Mouse (Mus musculus): ENCODE measurements around the gene Zic4. TPM values are rescaled to one million over a fixed set of nuclear protein-coding genes. Genes with fewer than 3 reads are reported as not detected.
A peak's percentile ranks its signal among the peaks of the same experiment; 100 is the strongest.

The Zic4 gene
- polyA plus RNA-seq, 1 experiment from 2014 or later, result 0.27 TPM

DNA sequence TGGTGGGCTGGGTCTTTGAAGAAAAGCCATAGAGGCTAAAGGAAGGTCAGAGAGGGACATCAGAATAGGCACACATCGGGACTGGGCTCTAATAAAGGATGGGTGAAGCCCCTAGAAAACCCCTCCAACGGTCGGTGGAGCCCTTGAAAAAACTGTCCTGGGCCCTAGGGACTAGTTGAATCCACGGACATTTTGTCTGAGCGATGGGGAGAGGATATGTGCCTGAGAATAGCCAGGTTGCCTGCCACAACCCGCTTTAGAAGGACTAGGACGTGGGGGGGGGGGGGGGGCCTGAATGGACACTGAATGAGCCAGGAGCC is 7.0 kb upstream of the Zic4 start:
- no peaks in the 10 kb centered on the region for H3K9me3 ChIP-seq (replicated peaks)
- H3K4me2 ChIP-seq, result peak overlapping the region; percentile 66
- H3K27ac ChIP-seq (ENCODE audit: poor library complexity, severe bottlenecking), result no peak overlapping the region
- H3K9ac ChIP-seq, result no peak overlapping the region
- no peaks in the 10 kb centered on the region for H3K36me3 ChIP-seq
- ATAC-seq (ENCODE audit: insufficient number of reproducible peaks, low FRiP score), result no peak
- H3K27me3 ChIP-seq (replicated peaks), result peaks cover 79% of the 10 kb centered on the region
- 1% methylated on average over 7 of the region's 7 CpGs for WGBS
- H3K4me3 ChIP-seq, result peak overlapping the region; percentile 40
- peaks cover 8% of the 10 kb centered on the region; the same call in 1 of the 2 replicates for H3K4me1 ChIP-seq (replicated peaks)

DNA sequence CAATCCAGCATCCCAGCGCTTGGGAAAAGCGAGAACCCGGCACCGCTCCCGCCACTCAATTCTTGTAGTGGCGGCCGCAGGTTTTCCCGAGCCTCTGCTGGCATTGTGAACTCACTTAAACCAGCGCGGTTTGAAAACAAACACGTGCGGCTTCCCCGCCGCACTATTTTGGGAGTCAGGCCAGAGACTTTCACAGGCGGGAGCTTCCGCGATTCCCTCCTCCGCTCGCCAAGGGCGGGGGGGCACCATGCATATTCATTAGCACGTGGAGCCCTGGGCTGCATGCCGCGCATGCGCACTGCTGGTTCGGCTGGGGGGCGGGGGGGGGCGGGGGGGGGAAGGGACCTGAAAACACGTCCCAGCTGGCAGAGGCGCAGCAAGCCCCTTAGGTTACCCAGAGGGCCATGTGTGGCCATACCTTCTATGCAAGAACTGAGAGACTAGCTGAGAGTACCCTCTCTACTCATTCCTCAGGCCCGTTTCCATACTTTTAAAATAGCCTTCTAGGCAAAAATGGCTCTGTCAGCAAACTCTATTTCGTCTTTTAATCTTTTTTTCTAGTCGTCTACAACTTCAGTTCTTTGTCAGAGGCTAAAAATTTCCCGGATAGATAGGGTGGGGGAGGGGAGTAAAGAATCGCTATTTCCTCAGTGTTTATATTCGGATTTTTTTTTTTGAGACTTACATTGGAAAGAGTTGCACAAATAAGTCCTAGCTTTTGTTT is 6.4 kb upstream of the Zic4 start:
- Histone ChIP-seq H3K27me3 (replicated peaks) (peaks cover 76% of the 10 kb centered on the region), H3K36me3 (no peaks in the 10 kb centered on the region), H3K4me2 (peak overlapping the region; percentile 66), H3K4me1 (replicated peaks) (peaks cover 8% of the 10 kb centered on the region; the same call in 1 of the 2 replicates), H3K9me3 (replicated peaks) (no peaks in the 10 kb centered on the region), H3K4me3 (peak overlapping the region; percentile 40), H3K9ac (no peak overlapping the region), H3K27ac (ENCODE audit: poor library complexity, severe bottlenecking) (no peak overlapping the region)
- WGBS, result 1% methylated on average over 35 of the region's 35 CpGs
- ATAC-seq (ENCODE audit: insufficient number of reproducible peaks, low FRiP score), result peak; percentile 71

DNA sequence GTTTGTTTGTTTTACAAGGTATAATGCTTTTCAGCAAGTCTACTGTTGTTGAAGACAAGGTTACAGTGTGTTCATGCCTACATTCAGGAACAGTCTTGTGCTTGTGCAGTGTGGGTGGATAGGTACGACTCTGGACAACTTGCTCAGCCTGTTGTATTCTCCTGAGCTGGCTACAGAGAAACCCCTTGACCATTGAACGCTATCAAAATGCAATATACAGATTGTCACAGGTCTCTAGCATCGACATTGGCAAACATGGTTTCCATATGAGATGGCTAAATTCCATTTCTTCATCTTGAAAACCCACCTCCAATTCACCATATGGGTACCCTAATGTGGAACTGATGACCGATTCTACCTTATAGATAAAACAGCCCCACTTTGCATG is 5.9 kb upstream of the Zic4 start:
- Histone ChIP-seq H3K27me3 (replicated peaks) (peaks cover 74% of the 10 kb centered on the region), H3K4me3 (no peak overlapping the region), H3K36me3 (no peaks in the 10 kb centered on the region), H3K9ac (no peak overlapping the region), H3K27ac (ENCODE audit: poor library complexity, severe bottlenecking) (no peak overlapping the region), H3K4me1 (replicated peaks) (peaks cover 8% of the 10 kb centered on the region; the same call in 1 of the 2 replicates), H3K9me3 (replicated peaks) (no peaks in the 10 kb centered on the region), H3K4me2 (no peak overlapping the region)
- ATAC-seq (ENCODE audit: insufficient number of reproducible peaks, low FRiP score), result no peak
- 18% methylated on average over 4 of the region's 4 CpGs for WGBS

DNA sequence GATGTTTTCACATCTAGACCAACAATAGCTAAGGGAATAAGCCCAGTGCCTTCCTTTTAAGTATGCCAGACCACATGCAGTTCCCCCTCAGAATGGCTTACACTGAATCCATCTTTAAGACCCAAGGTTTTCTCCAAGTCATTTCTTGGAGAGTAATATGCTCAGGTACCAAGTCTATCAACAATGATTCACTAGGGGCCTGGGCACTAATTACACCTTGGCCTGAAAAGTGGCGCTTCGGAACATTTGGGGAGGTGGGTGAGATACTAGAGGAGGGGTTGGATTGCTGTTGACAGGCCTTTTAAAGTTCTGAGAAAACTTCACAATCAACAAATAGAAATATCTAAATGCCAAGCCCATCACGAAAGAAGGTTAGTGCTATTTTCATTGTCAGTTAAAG is 4.9 kb upstream of the Zic4 start:
- Histone ChIP-seq H3K4me1 (replicated peaks) (peaks cover 15% of the 10 kb centered on the region), H3K36me3 (no peaks in the 10 kb centered on the region), H3K4me2 (no peak overlapping the region), H3K9me3 (replicated peaks) (no peaks in the 10 kb centered on the region), H3K27ac (ENCODE audit: poor library complexity, severe bottlenecking) (no peak overlapping the region), H3K4me3 (no peak overlapping the region), H3K27me3 (replicated peaks) (peaks cover 77% of the 10 kb centered on the region), H3K9ac (no peak overlapping the region)
- ATAC-seq (ENCODE audit: insufficient number of reproducible peaks, low FRiP score), result no peak
- WGBS, result 8% methylated on average over 3 of the region's 3 CpGs

DNA sequence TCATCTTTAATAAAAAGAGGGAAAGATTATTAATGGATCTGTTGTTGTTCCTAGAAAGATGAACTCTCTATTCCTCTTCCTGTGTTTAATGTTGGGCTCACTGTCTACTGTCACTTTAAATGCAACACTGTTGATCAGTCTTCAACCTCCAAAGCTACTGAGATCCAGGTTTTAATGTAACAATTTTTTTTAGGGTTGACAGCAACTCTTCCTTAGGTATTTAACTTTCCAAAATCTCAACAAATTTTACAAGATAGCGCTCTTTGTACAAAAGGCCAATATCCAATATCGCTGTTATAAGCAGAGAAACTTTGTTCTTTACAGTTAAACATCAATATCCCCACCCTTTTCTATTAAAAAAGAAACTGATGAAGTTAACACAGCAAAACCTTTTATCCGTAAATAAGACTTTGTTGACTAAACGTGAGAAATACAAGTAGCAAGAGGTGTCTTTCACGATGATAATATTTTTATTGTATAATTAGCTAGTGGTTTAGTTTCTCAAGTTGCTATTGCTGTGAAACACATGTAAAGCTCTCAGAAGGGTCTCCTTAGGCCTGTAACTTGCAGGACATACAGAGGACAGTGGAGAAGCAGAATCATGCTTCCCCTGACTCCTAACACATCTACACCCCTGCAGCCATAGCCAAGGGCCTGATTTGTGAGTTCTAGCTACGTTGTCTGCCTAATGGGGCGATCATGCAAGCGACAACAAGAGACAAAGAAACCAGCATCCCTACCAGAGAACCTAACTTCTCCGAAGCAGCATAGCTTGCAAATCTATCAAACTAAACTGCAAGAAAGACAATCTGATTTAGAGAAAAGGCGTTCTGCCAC is 3.1 kb upstream of the Zic4 start:
- no peak overlapping the region for H3K9ac ChIP-seq
- no peak overlapping the region for H3K4me3 ChIP-seq
- 10% methylated on average over 10 of the region's 10 CpGs for WGBS
- no peaks in the 10 kb centered on the region for H3K36me3 ChIP-seq
- no peaks in the 10 kb centered on the region for H3K9me3 ChIP-seq (replicated peaks)
- peaks cover 17% of the 10 kb centered on the region for H3K4me1 ChIP-seq (replicated peaks)
- H3K27me3 ChIP-seq (replicated peaks), result peaks cover 76% of the 10 kb centered on the region
- H3K4me2 ChIP-seq, result no peak overlapping the region
- ATAC-seq (ENCODE audit: insufficient number of reproducible peaks, low FRiP score), result no peak
- no peak overlapping the region for H3K27ac ChIP-seq (ENCODE audit: poor library complexity, severe bottlenecking)

DNA sequence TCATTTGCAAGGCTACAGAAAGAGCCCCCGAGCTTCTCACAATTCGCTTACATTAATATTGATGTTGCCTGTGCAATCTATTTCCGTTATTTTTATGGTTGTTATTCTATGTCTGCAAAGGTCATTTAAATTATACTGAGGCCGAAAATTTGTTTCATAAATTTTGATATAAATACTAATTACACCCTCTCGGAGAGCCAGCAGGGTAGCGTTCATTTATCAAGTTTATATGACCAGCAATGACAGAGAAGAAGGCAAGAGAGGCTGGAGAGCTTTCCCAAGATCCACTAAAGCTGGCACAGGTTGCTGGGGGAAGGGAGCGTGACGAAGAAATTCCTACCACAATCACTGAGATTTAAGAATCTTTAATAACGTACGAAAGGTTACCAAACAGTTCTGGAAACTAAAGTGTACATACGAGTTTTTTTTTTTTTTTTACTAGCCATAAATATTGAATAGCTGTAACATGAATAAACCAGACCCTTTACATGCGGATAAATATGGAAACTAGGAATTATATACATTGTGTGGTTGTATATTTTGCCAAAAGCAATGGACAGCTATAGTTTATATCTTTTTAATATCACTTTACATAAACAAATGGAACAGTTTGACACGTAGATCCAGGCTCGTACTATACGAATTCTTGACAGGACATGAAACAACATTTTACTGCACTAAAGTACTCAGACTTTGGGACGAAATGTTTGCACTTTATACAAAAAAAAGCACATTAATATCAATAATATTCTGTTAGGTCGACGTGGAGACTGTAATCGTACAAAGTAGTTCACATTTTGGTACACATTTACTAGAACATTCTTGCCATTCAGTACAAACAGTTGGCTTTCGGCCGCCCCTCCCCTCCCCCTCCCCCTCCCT is 1.8 kb upstream of the Zic4 start:
- no peak overlapping the region for H3K4me2 ChIP-seq
- no peaks in the 10 kb centered on the region for H3K36me3 ChIP-seq
- H3K4me3 ChIP-seq, result no peak overlapping the region
- 5% methylated on average over 21 of the region's 21 CpGs for WGBS
- H3K27me3 ChIP-seq (replicated peaks), result peaks cover 77% of the 10 kb centered on the region
- H3K27ac ChIP-seq (ENCODE audit: poor library complexity, severe bottlenecking), result no peak overlapping the region
- no peaks in the 10 kb centered on the region for H3K9me3 ChIP-seq (replicated peaks)
- no peak overlapping the region for H3K9ac ChIP-seq
- no peak for ATAC-seq (ENCODE audit: insufficient number of reproducible peaks, low FRiP score)
- H3K4me1 ChIP-seq (replicated peaks), result peaks cover 24% of the 10 kb centered on the region

DNA sequence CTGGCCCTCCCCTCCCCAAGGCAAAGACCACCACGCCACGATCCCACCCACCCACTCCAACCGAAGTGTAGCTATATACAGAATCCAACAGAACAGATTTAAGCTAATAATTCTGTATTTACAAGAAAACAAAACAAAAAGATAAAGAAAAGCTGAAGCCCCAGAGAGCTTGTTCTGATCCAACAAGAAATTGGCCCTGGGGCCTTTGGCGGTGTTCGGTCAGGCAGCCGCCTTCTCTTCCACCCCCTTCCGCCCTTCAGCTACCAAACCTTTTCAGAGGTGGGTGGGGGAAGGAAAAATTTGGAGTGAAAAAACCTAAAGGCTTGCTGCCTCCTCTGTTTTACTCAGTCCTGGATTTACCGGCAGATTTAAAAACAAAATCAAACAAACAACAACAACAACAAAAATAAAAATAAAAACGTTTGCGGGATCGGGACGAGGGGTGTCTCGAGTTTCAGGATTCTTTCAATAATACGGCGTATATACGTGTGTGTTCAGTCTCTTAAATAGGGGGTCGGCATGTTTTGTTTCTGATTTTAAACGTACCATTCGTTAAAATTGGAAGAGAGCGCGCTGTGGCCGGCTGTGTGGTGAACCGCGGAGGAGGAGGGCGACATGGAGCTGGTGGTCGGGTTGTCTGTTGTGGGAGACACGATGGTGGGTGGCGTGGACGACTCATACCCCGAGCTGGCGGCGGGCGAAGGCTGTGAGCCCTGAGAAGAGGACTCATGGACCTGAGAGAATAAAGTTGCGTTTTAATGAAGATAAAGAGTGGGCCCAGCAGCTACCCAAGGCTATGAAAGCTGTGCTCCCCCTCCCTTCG is 969 bp upstream of the Zic4 start:
- Histone ChIP-seq H3K9ac (no peak overlapping the region), H3K27me3 (replicated peaks) (peaks cover 78% of the 10 kb centered on the region), H3K4me2 (peak overlapping the region; percentile 65), H3K36me3 (no peaks in the 10 kb centered on the region), H3K9me3 (replicated peaks) (no peaks in the 10 kb centered on the region), H3K4me1 (replicated peaks) (peaks cover 23% of the 10 kb centered on the region), H3K4me3 (peak overlapping the region; percentile 44), H3K27ac (ENCODE audit: poor library complexity, severe bottlenecking) (no peak overlapping the region)
- ATAC-seq (ENCODE audit: insufficient number of reproducible peaks, low FRiP score), result no peak
- WGBS, result 1% methylated on average over 35 of the region's 35 CpGs

DNA sequence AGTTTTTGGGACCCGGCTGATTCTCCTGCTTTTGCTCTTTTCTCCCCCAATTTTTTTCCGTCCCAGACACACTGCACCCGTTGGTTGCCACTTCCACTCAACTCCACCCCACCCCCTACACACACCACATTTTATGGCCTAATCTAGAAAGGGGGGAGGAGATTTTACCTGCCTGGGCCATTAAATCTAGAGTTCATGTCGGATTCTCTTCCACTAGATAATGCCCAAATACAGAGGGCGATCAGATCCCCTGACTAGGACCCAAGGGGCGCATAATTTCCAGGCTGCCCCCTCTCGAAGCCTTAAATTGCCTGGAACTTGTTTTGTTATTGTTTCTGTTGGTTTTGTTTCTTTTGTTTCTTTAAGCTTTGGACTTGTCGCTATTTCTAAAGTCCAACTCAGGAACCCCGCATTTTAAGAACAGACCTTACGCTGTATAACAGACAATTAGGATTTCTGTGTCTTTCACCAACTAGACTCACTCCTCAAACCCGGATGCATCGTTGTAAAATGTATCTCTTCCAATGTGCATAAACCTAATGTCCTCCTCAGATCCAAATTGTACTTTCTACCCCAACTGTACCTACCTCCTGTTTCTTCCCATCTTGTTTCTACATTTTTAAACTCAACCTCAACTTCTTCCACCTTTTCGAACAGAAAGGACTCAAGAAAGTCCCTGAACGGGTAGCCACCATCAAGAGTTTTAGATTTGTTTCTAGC is 958 bp downstream of the Zic4 start:
- H3K4me2 ChIP-seq, result no peak overlapping the region
- peaks cover 23% of the 10 kb centered on the region for H3K4me1 ChIP-seq (replicated peaks)
- no peak for ATAC-seq (ENCODE audit: insufficient number of reproducible peaks, low FRiP score)
- no peak overlapping the region for H3K4me3 ChIP-seq
- H3K27ac ChIP-seq (ENCODE audit: poor library complexity, severe bottlenecking), result no peak overlapping the region
- no peaks in the 10 kb centered on the region for H3K36me3 ChIP-seq
- no peaks in the 10 kb centered on the region for H3K9me3 ChIP-seq (replicated peaks)
- H3K27me3 ChIP-seq (replicated peaks), result peaks cover 82% of the 10 kb centered on the region
- H3K9ac ChIP-seq, result no peak overlapping the region
- WGBS, result 5% methylated on average over 14 of the region's 14 CpGs

DNA sequence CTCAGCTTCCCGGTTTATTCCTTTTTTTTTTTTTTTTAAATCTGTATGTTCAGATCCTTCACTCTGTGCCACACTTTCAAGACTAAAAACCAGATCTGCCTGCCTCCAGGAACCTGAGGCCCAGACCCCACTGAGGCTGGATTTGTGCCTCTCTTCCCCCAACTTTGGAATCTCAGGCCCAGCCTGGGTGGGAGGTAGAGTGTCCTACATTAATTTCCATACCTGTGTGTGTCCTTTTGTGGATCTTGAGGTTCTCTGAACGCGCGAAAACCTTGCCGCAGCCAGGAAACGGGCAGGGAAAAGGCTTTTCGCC is 1.6 kb downstream of the Zic4 start:
- WGBS, result 3% methylated on average over 7 of the region's 7 CpGs
- peaks cover 23% of the 10 kb centered on the region for H3K4me1 ChIP-seq (replicated peaks)
- H3K9me3 ChIP-seq (replicated peaks), result no peaks in the 10 kb centered on the region
- H3K27ac ChIP-seq (ENCODE audit: poor library complexity, severe bottlenecking), result no peak overlapping the region
- H3K4me3 ChIP-seq, result no peak overlapping the region
- no peak overlapping the region for H3K9ac ChIP-seq
- ATAC-seq (ENCODE audit: insufficient number of reproducible peaks, low FRiP score), result no peak
- no peaks in the 10 kb centered on the region for H3K36me3 ChIP-seq
- H3K4me2 ChIP-seq, result peak overlapping the region; percentile 53; the same call in 1 of the 2 replicates
- peaks cover 88% of the 10 kb centered on the region for H3K27me3 ChIP-seq (replicated peaks)

Data from heart, embryonic 12.5 days (tissue).